Mouse (Mus musculus) cerebellum, postnatal 10 days (tissue): ENCODE measurements at regions not wholly inside any gene's neighbourhood (a gene's known extent, or its start where the extent isn't known, plus 50 kb on each side); places are given as distances from the start of the nearest gene placed in this dataset.

Experiments used
- DNase-seq, 2 experiments: peaks; one replicate each; pipeline ENCODE4 v3.0.0; 2021; ENCODE audit warnings: mixed read lengths in 2 of 2

DNA sequence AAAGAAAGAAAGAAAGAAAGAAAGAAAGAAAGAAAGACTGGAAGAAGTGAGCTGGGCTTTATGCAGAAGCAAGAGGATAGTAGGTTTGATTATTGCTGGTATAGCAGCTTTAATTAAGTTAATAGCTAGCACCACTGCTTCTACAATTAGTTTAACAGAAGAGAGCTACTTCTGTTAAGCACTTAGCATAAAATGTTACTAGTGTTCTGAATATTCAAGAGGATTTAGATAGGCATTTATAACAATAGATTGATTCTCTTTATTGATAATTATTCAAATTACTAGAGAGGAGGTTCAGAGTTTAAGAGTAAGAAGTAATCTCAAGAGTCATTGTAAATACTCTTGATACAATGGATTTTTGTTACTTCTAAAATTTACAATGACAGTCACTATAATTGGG lies 346.1 kb upstream of the Pdgfd start:
- DNase-seq, result no peak

GRCm38 (mm10) chr9:5828871-5829270 lies 339.5 kb upstream of the Pdgfd start:
- no peak for DNase-seq

DNA sequence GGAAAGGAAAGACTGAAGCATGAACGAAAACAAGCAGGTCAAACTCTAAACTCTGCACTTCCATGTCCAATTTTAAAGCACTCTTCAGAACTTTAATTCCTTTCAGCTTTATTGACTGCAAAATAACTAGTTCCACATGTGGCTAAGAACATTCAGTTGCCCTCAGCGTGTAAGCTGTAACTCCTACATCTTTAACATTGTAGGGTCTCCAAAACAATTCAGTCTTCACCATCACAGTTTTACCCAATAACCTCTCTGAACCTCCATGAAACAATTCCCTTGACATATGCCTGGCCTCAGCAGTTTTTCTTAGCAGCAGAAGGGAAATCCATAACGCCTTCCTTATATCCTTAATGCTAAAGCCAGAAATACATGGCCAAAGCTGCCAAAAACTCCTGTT lies 326.0 kb upstream of the Pdgfd start:
- no peak for DNase-seq

DNA sequence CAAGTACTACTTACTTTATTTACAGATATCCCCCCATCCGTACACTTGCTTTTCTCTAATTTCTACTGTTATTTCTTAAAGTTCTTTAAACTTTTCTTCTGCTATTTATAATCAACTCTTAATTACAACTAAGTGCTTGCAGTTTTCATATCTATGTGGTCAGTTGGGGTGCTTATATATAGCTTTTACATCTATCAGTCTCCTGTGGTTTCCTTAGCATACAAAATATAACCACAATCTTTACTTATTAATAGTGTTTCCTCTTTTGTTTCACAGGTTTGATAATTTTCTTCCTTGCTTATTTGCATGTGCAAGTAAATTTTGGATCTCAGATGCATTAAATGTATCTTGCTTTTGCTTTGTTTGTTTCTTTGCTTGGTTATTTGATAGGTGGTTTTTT lies 288.7 kb upstream of the Pdgfd start:
- DNase-seq, result no peak

GRCm38 (mm10) chr9:5922526-5922925 lies 245.9 kb upstream of the Pdgfd start:
- DNase-seq, result no peak

- DNase-seq, result peak; percentile 62 to 73
Measured at GRCm38 (mm10) chr9:5928166-5928850, 240.1 kb upstream of the Pdgfd start.

DNA sequence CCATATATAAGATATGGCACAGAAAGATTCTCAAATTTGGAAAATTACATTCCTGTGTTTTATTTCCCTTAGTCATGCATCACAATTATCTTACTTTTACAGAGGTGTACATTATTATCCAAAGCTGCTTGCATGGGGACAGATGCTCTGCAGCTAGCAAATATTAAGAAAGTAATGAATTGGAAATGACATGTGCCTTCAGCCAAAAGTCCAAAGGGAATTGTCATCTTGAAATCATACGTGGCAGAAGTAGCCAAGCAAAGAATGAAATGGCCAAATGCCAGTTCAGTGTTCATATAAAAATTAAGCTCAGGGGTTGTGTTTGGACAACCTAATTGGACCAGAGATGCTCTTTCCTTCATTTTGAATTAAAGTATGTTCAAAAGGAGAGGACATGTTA lies 196.1 kb upstream of the Pdgfd start:
- peak; percentile 76 to 86 for DNase-seq
